Mouse (Mus musculus) MEL (cell line): ENCODE data around the gene Prl. TPM values are rescaled to one million over a fixed set of nuclear protein-coding genes. Genes with fewer than 3 reads are reported as not detected.

ENCODE experiments used
- DNase-seq: peaks from one replicate; pipeline ENCODE4 v3.0.0; 2011; ENCODE audit warnings: low read depth, low spot score
- H3K27ac ChIP-seq: 2 replicates; pipeline ENCODE4 v1.5.1; 2012; ENCODE audit warnings: low read depth, mild to moderate bottlenecking, control low read depth, low read length, moderate library complexity; ENCODE audit not compliant: control insufficient read depth
- H3K27me3 ChIP-seq, 2 experiments: fragments of 150-350 bp in 1 of 2; sonication (generic) in 1 of 2; 2 replicates each; pipeline ENCODE4 v1.6.1; 2012; ENCODE audit warnings: low read length in 2 of 2, mild to moderate bottlenecking in 2 of 2, improper control_type of control experiment in 1 of 2, moderate library complexity in 1 of 2; ENCODE audit not compliant: insufficient read depth in 2 of 2, control insufficient read depth in 1 of 2
- H3K36me3 ChIP-seq, 2 experiments: 2 replicates each; pipeline ENCODE4 v1.6.1; 2012 to 2014; ENCODE audit warnings: low read length in 2 of 2, improper control_type of control experiment in 1 of 2, inconsistent platforms in 1 of 2, mild to moderate bottlenecking in 1 of 2; ENCODE audit not compliant: insufficient read depth in 2 of 2, control insufficient read depth in 1 of 2
- H3K4me1 ChIP-seq, 2 experiments: fragments of 150-350 bp in 1 of 2; sonication (generic) in 1 of 2; 2 replicates each; pipeline ENCODE4 v1.6.1; 2012; ENCODE audit warnings: low read length in 2 of 2, improper control_type of control experiment in 1 of 2, mild to moderate bottlenecking in 1 of 2; ENCODE audit not compliant: insufficient read depth in 2 of 2, control insufficient read depth in 1 of 2
- H3K4me3 ChIP-seq, 2 experiments: fragments of 150-350 bp in 1 of 2; sonication (generic) in 1 of 2; 2 replicates each; pipeline ENCODE4 v1.5.1; 2012; ENCODE audit warnings: low read depth in 2 of 2, low read length in 2 of 2, mild to moderate bottlenecking in 2 of 2, moderate library complexity in 2 of 2, control low read depth in 1 of 2, improper control_type of control experiment in 1 of 2; ENCODE audit not compliant: control insufficient read depth in 1 of 2, insufficient read depth in 1 of 2
- H3K79me2 ChIP-seq: 2 replicates; pipeline ENCODE4 v1.6.1; 2012; ENCODE audit warnings: mild to moderate bottlenecking, low read length, moderate library complexity; ENCODE audit not compliant: control insufficient read depth, poor library complexity, insufficient read depth
- H3K9ac ChIP-seq: 2 replicates; pipeline ENCODE4 v1.6.1; 2012; ENCODE audit warnings: low read depth, mild to moderate bottlenecking, control low read depth, low read length, moderate library complexity; ENCODE audit not compliant: control insufficient read depth, poor library complexity, severe bottlenecking
- H3K9me3 ChIP-seq: fragments of 150-350 bp; sonication (generic); replicated peaks from 2 replicates; pipeline ENCODE4 v1.6.1; 2012; ENCODE audit warnings: mild to moderate bottlenecking, low read length, improper control_type of control experiment, moderate library complexity; ENCODE audit not compliant: insufficient read depth
- BHLHE40 ChIP-seq: IDR thresholded peaks from 2 replicates; pipeline ENCODE4 v1.6.1; 2012; ENCODE audit warnings: low read depth, mild to moderate bottlenecking, inconsistent platforms, low read length, improper control_type of control experiment, borderline replicate concordance
- CHD2 ChIP-seq: IDR thresholded peaks from 2 replicates; pipeline ENCODE4 v1.6.1; 2011; ENCODE audit warnings: low read length, improper control_type of control experiment
- CTCF ChIP-seq, 3 experiments: IDR thresholded peaks in 2 of 3; conservative IDR thresholded peaks in 1 of 3; 2 replicates each; pipeline ENCODE4 v1.5.1; 2011 to 2012; ENCODE audit warnings: low read length in 3 of 3, low read depth in 2 of 3, mild to moderate bottlenecking in 2 of 3, improper control_type of control experiment in 1 of 3, inconsistent platforms in 1 of 3, mixed read lengths in 1 of 3, moderate library complexity in 1 of 3; ENCODE audit not compliant: control insufficient read depth in 1 of 3, insufficient read depth in 1 of 3, poor library complexity in 1 of 3, severe bottlenecking in 1 of 3
- E2F4 ChIP-seq: IDR thresholded peaks from 2 replicates; pipeline ENCODE4 v1.6.1; 2011; ENCODE audit warnings: low read depth, low read length, improper control_type of control experiment, borderline replicate concordance
- GABPA ChIP-seq: IDR thresholded peaks from 2 replicates; pipeline ENCODE4 v1.6.1; 2012; ENCODE audit warnings: low read depth, mild to moderate bottlenecking, inconsistent platforms, low read length, improper control_type of control experiment, moderate library complexity
- GATA1 ChIP-seq: IDR thresholded peaks from 2 replicates; pipeline ENCODE4 v1.6.1; 2011; ENCODE audit warnings: low read depth, low read length, improper control_type of control experiment
- JUND ChIP-seq: IDR thresholded peaks from 2 replicates; pipeline ENCODE4 v1.6.1; 2011; ENCODE audit warnings: low read depth, mild to moderate bottlenecking, improper control_type of control experiment, low read length
- MAZ ChIP-seq: IDR thresholded peaks from 2 replicates; pipeline ENCODE4 v1.6.1; 2012; ENCODE audit warnings: low read depth, mild to moderate bottlenecking, inconsistent platforms, low read length, improper control_type of control experiment
- MEF2A ChIP-seq: IDR thresholded peaks from 2 replicates; pipeline ENCODE4 v1.6.1; 2014; ENCODE audit warnings: low read depth, mild to moderate bottlenecking, inconsistent platforms, low read length, improper control_type of control experiment; ENCODE audit not compliant: poor library complexity, insufficient replicate concordance, severe bottlenecking; ENCODE audit errors: extremely low read depth
- MXI1 ChIP-seq: IDR thresholded peaks from 2 replicates; pipeline ENCODE4 v1.6.1; 2011; ENCODE audit warnings: mild to moderate bottlenecking, low read depth, low read length, improper control_type of control experiment
- MYB ChIP-seq: IDR thresholded peaks from 2 replicates; pipeline ENCODE4 v1.6.1; 2011; ENCODE audit warnings: mild to moderate bottlenecking, low read depth, low read length, improper control_type of control experiment
- MYC ChIP-seq: IDR thresholded peaks from 2 replicates; pipeline ENCODE4 v1.6.1; 2011; ENCODE audit warnings: low read depth, mild to moderate bottlenecking, low read length, improper control_type of control experiment, moderate library complexity
- NRF1 ChIP-seq: IDR thresholded peaks from 2 replicates; pipeline ENCODE4 v1.6.1; 2014; ENCODE audit warnings: low read depth, mild to moderate bottlenecking, inconsistent platforms, low read length, improper control_type of control experiment, moderate library complexity; ENCODE audit not compliant: poor library complexity, insufficient read depth, severe bottlenecking
- RCOR1 ChIP-seq: IDR thresholded peaks from 2 replicates; pipeline ENCODE4 v1.6.1; 2012; ENCODE audit warnings: low read depth, mild to moderate bottlenecking, inconsistent platforms, low read length, improper control_type of control experiment
- SIN3A ChIP-seq: IDR thresholded peaks from 2 replicates; pipeline ENCODE4 v1.6.1; 2012; ENCODE audit warnings: low read length, improper control_type of control experiment, inconsistent platforms
- TAL1 ChIP-seq: IDR thresholded peaks from 2 replicates; pipeline ENCODE4 v1.6.1; 2012; ENCODE audit warnings: mild to moderate bottlenecking, inconsistent platforms, low read length, moderate library complexity, mixed read lengths
- TBP ChIP-seq: IDR thresholded peaks from 2 replicates; pipeline ENCODE4 v1.8.0; 2011; ENCODE audit warnings: low read depth, low read length, improper control_type of control experiment
- TCF12 ChIP-seq: IDR thresholded peaks from 2 replicates; pipeline ENCODE4 v1.6.1; 2014; ENCODE audit warnings: low read depth, mild to moderate bottlenecking, inconsistent platforms, low read length, improper control_type of control experiment, moderate library complexity
- UBTF ChIP-seq: IDR thresholded peaks from 2 replicates; pipeline ENCODE4 v1.6.1; 2012; ENCODE audit warnings: low read depth, mild to moderate bottlenecking, inconsistent platforms, low read length, improper control_type of control experiment, moderate library complexity, borderline replicate concordance; ENCODE audit not compliant: insufficient read depth
- USF1 ChIP-seq: IDR thresholded peaks from 2 replicates; pipeline ENCODE4 v1.6.1; 2014; ENCODE audit warnings: low read depth, mild to moderate bottlenecking, inconsistent platforms, low read length, improper control_type of control experiment, moderate library complexity
- ZC3H11A ChIP-seq: IDR thresholded peaks from 2 replicates; pipeline ENCODE4 v1.6.1; 2012; ENCODE audit warnings: low read depth, mild to moderate bottlenecking, inconsistent platforms, low read length, improper control_type of control experiment
- ZMIZ1 ChIP-seq: IDR thresholded peaks from 2 replicates; pipeline ENCODE4 v1.6.1; 2012; ENCODE audit warnings: low read depth, mild to moderate bottlenecking, inconsistent platforms, low read length, improper control_type of control experiment, moderate library complexity
- ZNF384 ChIP-seq: IDR thresholded peaks from 2 replicates; pipeline ENCODE4 v1.6.1; 2012; ENCODE audit warnings: low read depth, mild to moderate bottlenecking, inconsistent platforms, low read length, improper control_type of control experiment
- polyA plus RNA-seq, 2 experiments: library from polyadenylated mRNA; stranded (reverse) in 1 of 2; unstranded in 1 of 2; fragments of >175 nt in 1 of 2; fragments of >200 nt in 1 of 2; gene quantifications; 2 replicates each; pipeline versions ENCODE4 v1.2.1 to v1.2.4; 2012; ENCODE audit warnings: low replicate concordance in 2 of 2, low read depth in 1 of 2; ENCODE audit not compliant: insufficient read length in 2 of 2, insufficient read depth in 1 of 2, missing spikeins in 1 of 2
- total RNA-seq: library from RNA; depleted of rRNA; stranded (reverse); fragments of 300-350 nt; gene quantifications from 2 replicates; pipeline ENCODE4 v1.2.3, GENCODE M21; 2012; rRNA removed

The Prl gene
- total RNA-seq (not detected in 2 replicates), polyA plus RNA-seq (not detected)

DNA sequence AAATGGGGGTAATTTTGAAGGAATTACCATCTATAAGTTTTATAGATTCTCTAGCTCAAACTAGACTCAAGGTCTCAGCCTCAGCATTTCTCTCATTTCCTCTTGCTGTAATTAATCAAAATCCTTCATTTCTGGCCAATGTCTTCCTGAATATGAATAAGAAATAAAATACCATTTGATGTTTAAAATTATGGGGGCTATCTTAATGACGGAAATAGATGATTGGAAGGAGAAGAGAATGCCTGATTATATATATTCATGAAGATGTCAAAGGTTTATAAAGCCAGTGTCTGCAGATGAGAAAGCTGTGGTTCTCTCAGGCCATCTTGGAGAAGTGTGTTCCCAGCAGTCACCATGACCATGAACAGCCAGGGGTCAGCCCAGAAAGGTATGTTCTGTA, at the start of gene Prl:
Gene Prl, plus strand, starts transcription at position 301 of the 400 bp plus-strand sequence.
- DNase-seq, result no peak
- H3K4me3 ChIP-seq, result no peak within 1 kb of the TSS
- no peaks in the 10 kb centered on the region for H3K4me1 ChIP-seq
- no peaks in the 10 kb centered on the region for H3K36me3 ChIP-seq
- TF ChIP-seq JUND (no peak), GABPA (no peak), NRF1 (no peak), MAZ (no peak), TAL1 (no peak), MYC (no peak), TCF12 (no peak), CTCF (IDR thresholded peaks at IDR 0.05 in 2 of 3, conservative IDR thresholded peaks at IDR 0.05 in 1 of 3; ENCODE audit: control insufficient read depth in 1 of 3, insufficient read depth in 1 of 3, low read depth in 2 of 3, low read length in 3 of 3, poor library complexity in 1 of 3, severe bottlenecking in 1 of 3) (no peak), E2F4 (no peak), GATA1 (no peak), TBP (no peak), MEF2A (no peak), CHD2 (no peak), SIN3A (no peak), MYB (no peak), RCOR1 (no peak), ZNF384 (no peak), USF1 (no peak), UBTF (no peak), BHLHE40 (no peak)
- TF ChIP-seq, all 39 proteins: peak for 0
- no peaks in the 10 kb centered on the region for H3K79me2 ChIP-seq
- H3K27me3 ChIP-seq, result no peaks in the 10 kb centered on the region; a peak in 1 of 4 replicates
- no peak within 1 kb of the TSS for H3K27ac ChIP-seq
- no peak within 1 kb of the TSS for H3K9ac ChIP-seq
- H3K9me3 ChIP-seq, result no peaks in the 10 kb centered on the region

DNA sequence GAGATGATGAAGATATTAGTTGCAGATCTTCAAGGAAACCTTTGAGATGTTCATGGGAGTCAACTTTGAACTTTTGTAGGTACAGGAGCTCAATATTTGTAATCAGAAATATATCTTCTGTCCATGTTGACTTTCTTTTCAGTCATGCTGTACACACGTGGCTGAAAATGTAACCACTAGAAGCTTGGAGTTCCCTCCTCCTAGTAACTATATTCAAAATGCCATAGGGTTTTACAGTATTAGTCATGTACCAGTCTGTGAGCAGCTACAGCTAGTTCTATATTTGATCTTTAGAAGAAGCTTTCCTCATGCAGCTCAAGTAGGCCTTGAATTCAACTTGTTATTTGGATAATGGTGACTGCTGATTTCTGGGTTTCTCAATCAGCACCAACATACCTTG, 30.8 kb upstream of the Prl start:
- no peak for TF ChIP-seq ZC3H11A
- no peak for TF ChIP-seq ZMIZ1
- TF ChIP-seq MXI1, result no peak
- TF ChIP-seq UBTF, result no peak
- Histone ChIP-seq H3K36me3 (no peaks in the 10 kb centered on the region), H3K27ac (no peak overlapping the region), H3K27me3 (no peaks in the 10 kb centered on the region), H3K9ac (no peak overlapping the region), H3K9me3 (no peaks in the 10 kb centered on the region), H3K4me3 (no peak overlapping the region), H3K79me2 (no peaks in the 10 kb centered on the region), H3K4me1 (no peaks in the 10 kb centered on the region)
- no peak for DNase-seq
